Mouse (Mus musculus) myocyte (in vitro differentiated cells): ENCODE data around the gene Ano3.

ENCODE experiments used
- CEBPB ChIP-seq: IDR thresholded peaks from 2 replicates; pipeline ENCODE4 v1.6.1; 2011; ENCODE audit warnings: mild to moderate bottlenecking, moderate library complexity; ENCODE audit not compliant: poor library complexity, insufficient read depth, severe bottlenecking
- E2F4 ChIP-seq: IDR thresholded peaks from one replicate; pipeline ENCODE4 v1.6.1; 2011; ENCODE audit warnings: mild to moderate bottlenecking, control low read depth, moderate library complexity; ENCODE audit not compliant: insufficient read depth
- MAX ChIP-seq: IDR thresholded peaks from one replicate; pipeline ENCODE4 v1.6.1; 2011; ENCODE audit warnings: low read depth, mild to moderate bottlenecking, control low read depth
- MYOD1 ChIP-seq, 3 experiments: IDR thresholded peaks; one replicate each; pipeline ENCODE4 v1.6.1; 2011; ENCODE audit warnings: control low read depth in 2 of 3, low read depth in 2 of 3, mild to moderate bottlenecking in 2 of 3, moderate library complexity in 1 of 3; ENCODE audit not compliant: insufficient read length in 2 of 3, control insufficient read depth in 1 of 3
- MYOG ChIP-seq, 3 experiments: IDR thresholded peaks; one replicate each; pipeline ENCODE4 v1.6.1; 2011; ENCODE audit warnings: control low read depth in 2 of 3, low read depth in 2 of 3, mild to moderate bottlenecking in 2 of 3; ENCODE audit not compliant: insufficient read length in 2 of 3, control insufficient read depth in 1 of 3, insufficient read depth in 1 of 3
- POLR2A ChIP-seq: IDR thresholded peaks from one replicate; pipeline ENCODE4 v1.6.1; 2011; ENCODE audit warnings: low read depth, mild to moderate bottlenecking, control low read depth, moderate library complexity; ENCODE audit not compliant: insufficient read length
- POLR2AphosphoS2 ChIP-seq: IDR thresholded peaks from one replicate; pipeline ENCODE4 v1.6.1; 2011; ENCODE audit warnings: low read depth, control low read depth; ENCODE audit not compliant: insufficient read length
- REST ChIP-seq: IDR thresholded peaks from one replicate; pipeline ENCODE4 v1.6.1; 2011; ENCODE audit warnings: mild to moderate bottlenecking, control low read depth, moderate library complexity; ENCODE audit not compliant: insufficient read depth, insufficient read length
- SRF ChIP-seq: IDR thresholded peaks from one replicate; pipeline ENCODE4 v1.6.1; 2011; ENCODE audit warnings: low read depth; ENCODE audit not compliant: control insufficient read depth, insufficient read length
- TCF12 ChIP-seq: IDR thresholded peaks from one replicate; pipeline ENCODE4 v1.6.1; 2011; ENCODE audit warnings: mild to moderate bottlenecking, control low read depth; ENCODE audit not compliant: poor library complexity, insufficient read depth, severe bottlenecking
- USF1 ChIP-seq: IDR thresholded peaks from one replicate; pipeline ENCODE4 v1.6.1; 2011; ENCODE audit warnings: low read depth, mild to moderate bottlenecking, control low read depth, moderate library complexity

- TF ChIP-seq POLR2A = no peak
- TF ChIP-seq TCF12 = no peak
- TF ChIP-seq MAX = no peak
- TF ChIP-seq USF1 = no peak
- no peak for TF ChIP-seq POLR2AphosphoS2
- no peak for TF ChIP-seq CEBPB
- TF ChIP-seq REST = no peak
- TF ChIP-seq SRF = no peak
- TF ChIP-seq MYOG (IDR thresholded peaks at IDR 0.05; ENCODE audit: control insufficient read depth in 1 of 3, insufficient read depth in 1 of 3, insufficient read length in 2 of 3, low read depth in 2 of 3) = no peak
- TF ChIP-seq E2F4 = no peak
- TF ChIP-seq MYOD1 (IDR thresholded peaks at IDR 0.05; ENCODE audit: control insufficient read depth in 1 of 3, insufficient read length in 2 of 3, low read depth in 2 of 3) = no peak
Observed at GRCm38 (mm10) chr2:110990071-110990470, 39.3 kb upstream of the Ano3 start.
